Mouse (Mus musculus): ENCODE data around the gene Dcdc2a.
A peak's percentile ranks its signal among the peaks of the same experiment; 100 is the strongest.

Gene Dcdc2a

DNA sequence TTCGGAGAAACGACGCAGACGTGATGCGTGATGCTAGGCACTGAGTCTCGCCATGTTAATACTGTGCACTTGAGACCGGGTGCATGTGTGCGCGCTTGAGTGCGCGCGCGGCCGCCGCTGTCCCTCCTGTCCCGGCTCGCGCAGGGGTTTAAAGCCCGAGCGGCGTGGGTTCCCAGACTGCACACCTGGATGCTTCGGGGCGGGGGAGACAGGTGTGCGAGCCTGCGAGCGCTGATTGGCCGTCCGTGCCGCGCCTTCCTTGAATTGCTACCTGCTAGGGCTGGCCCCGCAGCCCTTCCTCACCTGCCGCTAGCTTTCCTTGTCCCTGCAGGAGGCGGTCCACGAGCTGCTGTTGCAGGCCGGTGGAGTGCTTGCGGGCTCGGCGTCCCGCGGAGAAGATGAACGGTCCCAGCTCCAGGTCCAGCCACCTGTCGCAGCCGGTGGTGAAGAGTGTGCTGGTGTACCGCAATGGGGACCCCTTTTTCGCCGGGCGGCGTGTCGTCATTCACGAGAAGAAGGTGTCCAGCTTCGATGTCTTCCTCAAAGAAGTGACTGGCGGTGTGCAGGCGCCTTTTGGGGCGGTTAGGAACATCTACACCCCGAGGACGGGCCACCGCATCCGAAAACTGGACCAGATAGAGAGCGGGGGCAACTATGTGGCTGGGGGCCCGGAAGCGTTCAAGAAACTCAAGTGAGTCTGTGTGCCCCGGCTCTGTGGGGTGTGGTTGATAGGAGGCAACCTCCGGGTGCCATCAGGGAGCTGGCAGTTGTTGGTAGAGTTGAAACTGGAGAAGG, at the start of gene Dcdc2a:
Gene Dcdc2a (plus strand): TSS at position 132 of the 795 bp plus-strand sequence.
- peak; percentile 24 for DNase-seq (ENCODE audit: low spot score)

- DNase-seq (ENCODE audit: low spot score) = no peak
Observed at GRCm38 (mm10) chr13:25007115-25007514, 48.7 kb upstream of the Dcdc2a start.

- DNase-seq (ENCODE audit: low spot score) = peak; percentile 4
Observed at GRCm38 (mm10) chr13:25018316-25018715, 37.5 kb upstream of the Dcdc2a start.

GRCm38 (mm10) chr13:25019793-25020539, 35.8 kb upstream of the Dcdc2a start, which contains the start of gene Mrs2:
Gene Mrs2 (minus strand): TSS chr13:25020379.
- DNase-seq (ENCODE audit: low spot score) = peak; percentile 90

GRCm38 (mm10) chr13:25020540-25020892, 35.3 kb upstream of the Dcdc2a start:
- peak; percentile 4 for DNase-seq (ENCODE audit: low spot score)

DNA sequence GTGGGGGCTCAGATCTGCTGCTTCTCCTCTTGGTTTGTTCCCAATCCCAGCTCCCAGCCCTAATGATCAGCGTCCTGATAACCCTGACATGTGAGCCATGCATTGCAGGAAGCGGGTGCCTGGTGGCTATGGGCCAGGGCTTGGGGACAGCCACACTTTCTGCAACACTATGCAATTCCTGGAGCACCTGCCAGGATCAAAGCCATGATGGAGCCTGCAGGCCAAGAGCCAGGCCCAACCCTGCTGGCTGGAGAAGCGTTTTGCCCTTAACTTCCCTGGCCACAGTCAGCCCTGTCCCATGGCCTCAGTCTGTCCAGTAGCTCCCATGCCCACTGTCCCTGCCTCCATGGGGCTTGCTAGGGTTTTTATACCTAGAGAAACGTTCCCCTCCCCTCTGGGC, 33.4 kb upstream of the Dcdc2a start:
- DNase-seq (ENCODE audit: low spot score) = no peak

DNA sequence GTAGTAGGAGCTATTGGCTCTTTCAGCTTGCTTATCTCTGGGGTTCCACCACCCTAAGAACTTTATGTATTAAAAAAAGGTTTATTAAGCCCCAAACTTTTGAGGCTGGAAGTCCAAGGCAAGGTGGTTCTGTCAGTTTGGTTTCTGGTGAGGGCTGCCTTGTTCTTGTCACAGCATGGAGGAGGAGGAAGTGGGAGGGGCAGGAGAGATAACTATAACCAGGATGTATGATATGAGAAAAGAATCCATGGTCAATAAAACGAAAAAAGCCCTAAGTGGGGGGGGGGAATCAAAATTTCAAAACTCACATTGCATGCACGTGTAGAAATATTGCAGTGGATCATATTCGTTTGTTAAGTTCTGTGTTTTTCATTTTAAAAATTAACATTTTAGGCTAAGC, 32.7 kb upstream of the Dcdc2a start:
- DNase-seq (ENCODE audit: low spot score) = no peak

DNA sequence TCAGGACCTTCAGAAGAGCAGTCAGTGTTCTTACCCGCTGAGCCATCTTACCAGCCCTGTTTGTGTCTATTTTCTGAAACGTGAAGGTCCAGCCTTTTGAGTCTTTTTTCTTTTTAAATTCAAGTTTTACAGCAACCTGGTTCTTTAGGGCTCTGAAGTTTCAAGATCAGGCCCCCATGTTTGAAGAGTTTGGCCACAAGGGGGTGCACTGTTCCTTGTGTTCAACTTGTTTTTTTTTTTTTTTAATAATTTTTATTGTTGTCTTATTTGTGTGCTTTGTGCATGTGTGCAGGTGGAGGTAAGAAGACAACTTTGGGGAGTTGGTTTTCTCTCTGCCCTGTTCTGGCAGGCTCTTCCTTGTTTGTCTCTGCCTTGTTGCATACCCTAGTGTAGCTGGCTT, 31.1 kb upstream of the Dcdc2a start:
- no peak for DNase-seq (ENCODE audit: low spot score)

- no peak for DNase-seq (ENCODE audit: low spot score)
Observed at GRCm38 (mm10) chr13:25026409-25027113, 29.2 kb upstream of the Dcdc2a start.

GRCm38 (mm10) chr13:25027114-25027425, 28.7 kb upstream of the Dcdc2a start:
- DNase-seq (ENCODE audit: low spot score) = no peak

DNA sequence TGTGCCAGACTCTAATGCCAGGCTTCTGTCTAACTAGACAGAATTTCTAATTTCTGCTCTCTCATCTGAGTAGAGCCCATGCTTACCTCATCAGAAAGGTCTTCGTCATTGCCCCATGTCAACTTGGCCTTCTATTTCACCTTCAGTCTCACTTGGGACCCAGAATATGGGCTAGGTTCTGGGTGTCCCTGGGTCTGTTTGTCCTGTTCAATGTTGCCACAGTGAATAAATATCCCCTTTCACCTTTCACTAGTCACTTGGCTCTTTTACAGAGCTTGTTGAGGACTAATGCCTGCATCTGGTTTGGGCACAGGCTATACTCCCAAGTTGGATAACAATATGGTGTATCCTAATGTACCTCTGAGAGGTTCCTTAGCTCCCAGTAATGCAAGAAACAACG, 16.3 kb upstream of the Dcdc2a start:
- no peak for DNase-seq (ENCODE audit: low spot score)

- DNase-seq (ENCODE audit: low spot score) = no peak
Observed at GRCm38 (mm10) chr13:25052671-25053070, 3.1 kb upstream of the Dcdc2a start.

- peak; percentile 78 for DNase-seq (ENCODE audit: low spot score)
Observed at GRCm38 (mm10) chr13:25055111-25055554, 671 bp upstream of the Dcdc2a start.

GRCm38 (mm10) chr13:25066659-25067058, 10.9 kb downstream of the Dcdc2a start:
- no peak for DNase-seq (ENCODE audit: low spot score)

DNA sequence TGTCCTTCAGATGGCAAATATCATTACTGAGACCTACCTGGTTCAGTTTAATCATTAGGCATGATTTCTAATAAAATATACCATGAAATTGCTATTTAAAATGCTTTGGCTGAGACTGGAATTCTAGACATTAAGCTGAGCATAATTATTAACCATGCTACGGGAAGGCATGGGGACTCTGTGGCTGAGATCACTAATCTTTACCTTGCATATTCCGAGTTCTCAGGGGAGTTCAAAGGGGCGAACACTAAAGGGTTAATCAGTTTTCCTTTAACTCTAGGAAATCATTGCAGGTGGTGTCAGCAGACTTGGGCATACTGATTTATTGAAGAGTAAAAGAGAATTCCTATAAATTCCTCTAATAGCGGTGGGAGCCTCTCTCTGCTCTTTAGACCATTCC, 11.4 kb downstream of the Dcdc2a start:
- DNase-seq (ENCODE audit: low spot score) = no peak

- no peak for DNase-seq (ENCODE audit: low spot score)
Observed at GRCm38 (mm10) chr13:25069765-25070164, 14.0 kb downstream of the Dcdc2a start.

DNA sequence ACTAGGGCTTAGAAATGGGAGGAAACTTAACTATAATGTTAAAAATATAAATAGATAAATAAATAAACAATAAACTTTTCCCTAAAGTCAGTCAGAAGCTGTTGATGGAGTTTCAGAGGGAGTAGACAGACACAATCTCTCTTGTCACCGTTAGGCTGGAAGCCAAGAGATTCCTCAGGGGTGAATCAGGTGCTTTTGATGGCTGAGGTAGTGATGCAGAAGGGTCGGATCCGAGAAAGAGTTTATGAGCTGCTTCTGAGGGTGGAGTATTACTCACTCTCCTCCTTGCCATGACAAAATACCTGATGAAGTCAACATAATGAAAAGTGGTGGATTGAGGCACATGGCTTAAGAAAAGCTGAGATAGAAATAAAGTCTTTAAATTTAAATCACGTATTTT, 15.0 kb downstream of the Dcdc2a start:
- no peak for DNase-seq (ENCODE audit: low spot score)

- DNase-seq (ENCODE audit: low spot score) = no peak
Observed at GRCm38 (mm10) chr13:25077262-25077661, 21.5 kb downstream of the Dcdc2a start.

DNA sequence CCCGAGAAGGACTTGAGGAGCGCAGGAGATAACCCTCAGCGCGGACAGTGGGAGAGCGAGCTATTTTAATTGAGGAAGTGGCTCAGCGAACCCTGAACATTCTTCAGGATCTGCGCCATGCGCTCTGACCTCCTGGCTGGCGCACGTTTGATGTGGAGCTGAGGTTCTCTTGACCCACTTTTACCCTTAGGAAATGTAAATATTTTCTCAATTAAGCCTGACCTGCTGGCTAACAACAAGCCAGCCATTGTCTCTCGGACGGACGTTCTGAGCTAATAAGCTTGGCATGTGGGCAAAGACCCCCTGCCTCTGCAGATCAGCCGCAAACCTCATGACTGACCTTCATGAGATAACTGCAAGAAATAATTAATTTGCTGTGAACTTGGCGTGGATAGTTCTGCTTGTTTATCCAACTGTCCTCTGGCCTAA, 27.4 kb downstream of the Dcdc2a start:
- peak; percentile 5 for DNase-seq (ENCODE audit: low spot score)

DNA sequence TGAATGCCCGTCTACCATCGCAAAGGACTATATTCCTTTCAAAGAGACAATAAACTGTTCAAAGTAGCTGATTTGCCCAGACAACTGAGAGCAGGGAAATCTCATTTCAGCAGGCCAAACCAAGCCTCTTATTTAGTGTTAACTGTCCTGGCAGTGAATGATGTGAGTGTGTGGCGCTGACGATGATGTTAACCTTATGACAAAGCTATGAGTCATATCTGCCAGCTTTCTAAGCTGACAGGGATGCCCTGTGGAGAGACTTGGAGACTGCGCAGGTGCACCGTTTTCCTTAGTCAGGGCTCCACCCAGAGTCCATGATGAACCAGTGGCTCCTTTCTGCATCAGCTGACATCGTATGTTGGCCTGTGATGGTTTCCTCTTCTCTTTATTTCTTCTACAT, 29.3 kb downstream of the Dcdc2a start:
- no peak for DNase-seq (ENCODE audit: low spot score)

- DNase-seq (ENCODE audit: low spot score) = no peak
Observed at GRCm38 (mm10) chr13:25091347-25091746, 35.5 kb downstream of the Dcdc2a start.

GRCm38 (mm10) chr13:25093776-25094175, 38.0 kb downstream of the Dcdc2a start:
- DNase-seq (ENCODE audit: low spot score) = no peak

DNA sequence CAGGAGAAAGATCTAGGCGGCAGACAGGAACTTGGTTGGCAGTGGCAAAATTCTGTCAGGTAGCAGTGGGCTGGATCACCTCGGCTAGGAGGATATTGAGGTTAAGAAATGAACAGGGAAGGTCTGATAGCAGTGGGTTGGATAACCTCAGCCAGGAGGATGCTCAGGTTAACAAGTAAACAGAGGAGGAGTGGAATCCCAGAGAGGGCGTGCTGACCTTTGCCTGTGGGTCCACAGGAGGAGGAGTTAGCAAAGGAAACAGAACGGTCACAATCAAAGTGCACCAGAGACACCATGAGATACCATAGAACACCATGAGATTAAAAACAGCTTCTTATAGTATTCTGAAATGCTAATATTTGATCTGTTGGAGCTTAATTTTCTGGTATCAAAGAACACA, 38.6 kb downstream of the Dcdc2a start:
- DNase-seq (ENCODE audit: low spot score) = no peak

Data from testis, postnatal 14 days (tissue).